Mouse (Mus musculus): ENCODE results near the gene Zfp28. TPM values are rescaled to one million over a fixed set of nuclear protein-coding genes. Genes with fewer than 3 reads are reported as not detected.
"Not testable (repeated sequence)": the region's sequence is repeated elsewhere in the genome, so short reads cannot be mapped to it uniquely, and the experiment has no call there.

The Zfp28 gene
- polyA plus RNA-seq, 1 experiment from 2014 or later = 6.9 TPM

- Histone ChIP-seq H3K27ac (replicated peaks in 1 of 2; ENCODE audit: control insufficient read depth in 1 of 2, insufficient read depth in 1 of 2, low read depth in 2 of 2, low read length in 2 of 2) (peak overlapping the region; percentile 74 to 85; a peak in 3 of 4 replicates), H3K4me1 (ENCODE audit: control insufficient read depth in 2 of 2, insufficient read depth in 2 of 2, low read length in 2 of 2) (peaks cover 0 to 6% of the 10 kb centered on the region in 2 experiments; a peak in 3 of 4 replicates), H3K4me3 (ENCODE audit: control insufficient read depth in 1 of 2, insufficient read depth in 1 of 2, low read depth in 1 of 2, low read length in 2 of 2) (peak overlapping the region; percentile 51 to 78), H3K9ac (ENCODE audit: low read length) (peak overlapping the region; percentile 71), H3K9me3 (ENCODE audit: control insufficient read depth, low read length) (no peaks in the 10 kb centered on the region), H3K4me2 (ENCODE audit: low read length) (peak overlapping the region; percentile 80), H3K27me3 (ENCODE audit: control insufficient read depth, insufficient read depth, low read length) (no peaks in the 10 kb centered on the region), H3K36me3 (ENCODE audit: control insufficient read depth, insufficient read depth, low read length) (no peaks in the 10 kb centered on the region)
- no peak for ATAC-seq (ENCODE audit: insufficient number of reproducible peaks, insufficient read depth, low FRiP score, low read depth)
- WGBS = 29% methylated on average over 7 of the region's 7 CpGs
These were observed 21.3 kb upstream of the Zfp28 start for GRCm38 (mm10) chr7:6361756-6362155.

- no peaks in the 10 kb centered on the region for H3K27me3 ChIP-seq (ENCODE audit: control insufficient read depth, insufficient read depth, low read length)
- H3K9me3 ChIP-seq (ENCODE audit: control insufficient read depth, low read length) = no peaks in the 10 kb centered on the region
- H3K4me1 ChIP-seq (ENCODE audit: control insufficient read depth in 2 of 2, insufficient read depth in 2 of 2, low read length in 2 of 2) = peaks cover 0 to 6% of the 10 kb centered on the region in 2 experiments; a peak in 3 of 4 replicates
- H3K4me3 ChIP-seq (ENCODE audit: control insufficient read depth in 1 of 2, insufficient read depth in 1 of 2, low read depth in 1 of 2, low read length in 2 of 2) = peak overlapping the region; percentile 51 to 78
- peak; percentile 96 for ATAC-seq (ENCODE audit: insufficient number of reproducible peaks, insufficient read depth, low FRiP score, low read depth)
- H3K9ac ChIP-seq (ENCODE audit: low read length) = peak overlapping the region; percentile 71
- H3K4me2 ChIP-seq (ENCODE audit: low read length) = peak overlapping the region; percentile 80
- no peaks in the 10 kb centered on the region for H3K36me3 ChIP-seq (ENCODE audit: control insufficient read depth, insufficient read depth, low read length)
- 0% methylated on average over 38 of the region's 38 CpGs for WGBS
- H3K27ac ChIP-seq (replicated peaks in 1 of 2; ENCODE audit: control insufficient read depth in 1 of 2, insufficient read depth in 1 of 2, low read depth in 2 of 2, low read length in 2 of 2) = peak overlapping the region; percentile 74 to 85
These were observed 20.6 kb upstream of the Zfp28 start for GRCm38 (mm10) chr7:6362268-6363046.

GRCm38 (mm10) chr7:6363047-6363488 lies 20.0 kb upstream of the Zfp28 start, which contains the start of gene Zfp78:
Gene Zfp78 (plus strand): TSS chr7:6363280.
- Histone ChIP-seq H3K9me3 (ENCODE audit: control insufficient read depth, low read length) (no peaks in the 10 kb centered on the region), H3K4me1 (ENCODE audit: control insufficient read depth in 2 of 2, insufficient read depth in 2 of 2, low read length in 2 of 2) (peaks cover 0 to 6% of the 10 kb centered on the region in 2 experiments; a peak in 3 of 4 replicates), H3K4me3 (ENCODE audit: control insufficient read depth in 1 of 2, insufficient read depth in 1 of 2, low read depth in 1 of 2, low read length in 2 of 2) (peak within 1 kb of the TSS; percentile 51 to 78), H3K9ac (ENCODE audit: low read length) (peak within 1 kb of the TSS; percentile 74), H3K27me3 (ENCODE audit: control insufficient read depth, insufficient read depth, low read length) (no peaks in the 10 kb centered on the region), H3K27ac (replicated peaks in 1 of 2; ENCODE audit: control insufficient read depth in 1 of 2, insufficient read depth in 1 of 2, low read depth in 2 of 2, low read length in 2 of 2) (peak within 1 kb of the TSS; percentile 74 to 85), H3K36me3 (ENCODE audit: control insufficient read depth, insufficient read depth, low read length) (no peaks in the 10 kb centered on the region), H3K4me2 (ENCODE audit: low read length) (peak within 1 kb of the TSS; percentile 80)
- ATAC-seq (ENCODE audit: insufficient number of reproducible peaks, insufficient read depth, low FRiP score, low read depth) = peak; percentile 81
- WGBS = under 1% methylated on average over 23 of the region's 23 CpGs

- 72% methylated on average over 1 of the region's 1 CpGs for WGBS
- Histone ChIP-seq H3K9ac (ENCODE audit: low read length) (no peak overlapping the region), H3K9me3 (ENCODE audit: control insufficient read depth, low read length) (no peaks in the 10 kb centered on the region), H3K27ac (replicated peaks in 1 of 2; ENCODE audit: control insufficient read depth in 1 of 2, insufficient read depth in 1 of 2, low read depth in 2 of 2, low read length in 2 of 2) (no peak overlapping the region), H3K4me1 (ENCODE audit: control insufficient read depth in 2 of 2, insufficient read depth in 2 of 2, low read length in 2 of 2) (peaks cover 0 to 6% of the 10 kb centered on the region in 2 experiments; a peak in 3 of 4 replicates), H3K4me2 (ENCODE audit: low read length) (no peak overlapping the region), H3K36me3 (ENCODE audit: control insufficient read depth, insufficient read depth, low read length) (no peaks in the 10 kb centered on the region), H3K4me3 (ENCODE audit: control insufficient read depth in 1 of 2, insufficient read depth in 1 of 2, low read depth in 1 of 2, low read length in 2 of 2) (no peak overlapping the region), H3K27me3 (ENCODE audit: control insufficient read depth, insufficient read depth, low read length) (no peaks in the 10 kb centered on the region)
- ATAC-seq (ENCODE audit: insufficient number of reproducible peaks, insufficient read depth, low FRiP score, low read depth) = no peak
These were observed 18.3 kb upstream of the Zfp28 start for GRCm38 (mm10) chr7:6364761-6365160.

GRCm38 (mm10) chr7:6367185-6367584 lies 15.9 kb upstream of the Zfp28 start:
- Histone ChIP-seq H3K4me1 (ENCODE audit: control insufficient read depth in 2 of 2, insufficient read depth in 2 of 2, low read length in 2 of 2) (peaks cover 0 to 6% of the 10 kb centered on the region in 2 experiments; a peak in 3 of 4 replicates), H3K27ac (replicated peaks in 1 of 2; ENCODE audit: control insufficient read depth in 1 of 2, insufficient read depth in 1 of 2, low read depth in 2 of 2, low read length in 2 of 2) (no peak overlapping the region), H3K4me3 (ENCODE audit: control insufficient read depth in 1 of 2, insufficient read depth in 1 of 2, low read depth in 1 of 2, low read length in 2 of 2) (no peak overlapping the region), H3K9ac (ENCODE audit: low read length) (no peak overlapping the region), H3K27me3 (ENCODE audit: control insufficient read depth, insufficient read depth, low read length) (no peaks in the 10 kb centered on the region), H3K4me2 (ENCODE audit: low read length) (no peak overlapping the region), H3K36me3 (ENCODE audit: control insufficient read depth, insufficient read depth, low read length) (no peaks in the 10 kb centered on the region), H3K9me3 (ENCODE audit: control insufficient read depth, low read length) (no peaks in the 10 kb centered on the region)
- no peak for ATAC-seq (ENCODE audit: insufficient number of reproducible peaks, insufficient read depth, low FRiP score, low read depth)
- WGBS = 86% methylated on average over 5 of the region's 5 CpGs

- 83% methylated on average over 5 of the region's 5 CpGs for WGBS
- not testable (repeated sequence) for H3K4me3 ChIP-seq (ENCODE audit: control insufficient read depth in 1 of 2, insufficient read depth in 1 of 2, low read depth in 1 of 2, low read length in 2 of 2); H3K9ac ChIP-seq (ENCODE audit: low read length)
These were observed 14.9 kb upstream of the Zfp28 start for GRCm38 (mm10) chr7:6368146-6368545.

GRCm38 (mm10) chr7:6369460-6369859 lies 13.6 kb upstream of the Zfp28 start:
- ATAC-seq (ENCODE audit: insufficient number of reproducible peaks, insufficient read depth, low FRiP score, low read depth) = no peak
- no peaks in the 10 kb centered on the region for H3K36me3 ChIP-seq (ENCODE audit: control insufficient read depth, insufficient read depth, low read length)
- H3K4me1 ChIP-seq (ENCODE audit: control insufficient read depth in 2 of 2, insufficient read depth in 2 of 2, low read length in 2 of 2) = no peaks in the 10 kb centered on the region
- no peaks in the 10 kb centered on the region for H3K27me3 ChIP-seq (ENCODE audit: control insufficient read depth, insufficient read depth, low read length)
- H3K9ac ChIP-seq (ENCODE audit: low read length) = no peak overlapping the region
- 80% methylated on average over 3 of the region's 3 CpGs for WGBS
- no peaks in the 10 kb centered on the region for H3K9me3 ChIP-seq (ENCODE audit: control insufficient read depth, low read length)
- no peak overlapping the region for H3K27ac ChIP-seq (replicated peaks in 1 of 2; ENCODE audit: control insufficient read depth in 1 of 2, insufficient read depth in 1 of 2, low read depth in 2 of 2, low read length in 2 of 2)
- H3K4me2 ChIP-seq (ENCODE audit: low read length) = no peak overlapping the region
- H3K4me3 ChIP-seq (ENCODE audit: control insufficient read depth in 1 of 2, insufficient read depth in 1 of 2, low read depth in 1 of 2, low read length in 2 of 2) = no peak overlapping the region

More at GRCm38 (mm10) chr7:6368146-6368545, 14.9 kb upstream of the Zfp28 start:
- H3K4me1 ChIP-seq (ENCODE audit: control insufficient read depth in 2 of 2, insufficient read depth in 2 of 2, low read length in 2 of 2); H3K27ac ChIP-seq (replicated peaks in 1 of 2; ENCODE audit: control insufficient read depth in 1 of 2, insufficient read depth in 1 of 2, low read depth in 2 of 2, low read length in 2 of 2); ATAC-seq (ENCODE audit: insufficient number of reproducible peaks, insufficient read depth, low FRiP score, low read depth); H3K9me3 ChIP-seq (ENCODE audit: control insufficient read depth, low read length); H3K4me2 ChIP-seq (ENCODE audit: low read length); H3K36me3 ChIP-seq (ENCODE audit: control insufficient read depth, insufficient read depth, low read length); H3K27me3 ChIP-seq (ENCODE audit: control insufficient read depth, insufficient read depth, low read length): not testable (repeated sequence)
